ENCODE assay signal across 10 mouse cellular contexts in the genomic region with DNA sequence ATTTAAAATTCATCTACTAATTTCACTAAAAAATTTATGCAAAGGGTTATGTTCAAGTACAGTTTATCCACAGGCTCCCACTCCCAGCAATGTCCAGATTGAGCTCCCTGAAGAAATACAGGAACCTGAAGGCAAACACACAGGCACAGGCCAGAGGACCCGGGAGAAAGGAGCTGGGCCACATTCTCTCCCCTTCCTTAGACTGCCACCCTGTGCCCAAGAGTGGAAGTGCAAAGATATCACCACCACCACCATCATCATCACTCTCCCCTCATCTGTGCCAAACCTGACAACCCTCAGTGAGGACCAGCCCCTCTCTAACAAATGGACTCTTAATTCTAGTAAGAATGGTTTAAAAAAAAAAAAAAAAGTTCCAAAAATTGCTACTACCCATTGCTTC. TPM values are rescaled to one million over a fixed set of nuclear protein-coding genes. Genes with fewer than 3 reads are reported as not detected.
DNase-seq lines count a peak whose midpoint lies in the region; ATAC-seq and TF ChIP-seq lines count a peak whose summit lies in the region.
"Had no signal": no experiment of that assay in that cellular context is flagged by ENCODE, and none has a peak within 500 bp of the region (broad histone marks: within the 10 kb centered on the region; RNA-seq: fewer than 3 reads in every experiment).

No protein-coding gene starts in this region.

- no peak overlapping the region for H3K4me3 ChIP-seq in ES-E14 (ENCODE audit: insufficient read depth in 1 of 2, low read depth in 1 of 2, low read length in 2 of 2, poor library complexity in 1 of 2, severe bottlenecking in 1 of 2)
- H3K4me3 ChIP-seq in gastrocnemius, adult 2 months: no peak overlapping the region
- H3K4me3 ChIP-seq in midbrain, embryonic 13.5 days (replicated peaks): no peak overlapping the region
- H3K4me3 ChIP-seq: embryonic facial prominence, embryonic 13.5 days; limb, embryonic 13.5 days had no signal

- H3K27ac ChIP-seq in ES-E14 (ENCODE audit: insufficient read depth, low read depth, low read length, poor library complexity, severe bottlenecking): no peak overlapping the region
- no peak overlapping the region for H3K27ac ChIP-seq in gastrocnemius, adult 2 months
- H3K27ac ChIP-seq in midbrain, embryonic 13.5 days: no peak overlapping the region
- H3K27ac ChIP-seq: embryonic facial prominence, embryonic 13.5 days; limb, embryonic 13.5 days had no signal

- no peaks in the 10 kb centered on the region; the same call in 1 of the 2 replicates for H3K9me3 ChIP-seq in ES-E14 (ENCODE audit: control insufficient read depth, insufficient read depth, low read depth, low read length)
- no peaks in the 10 kb centered on the region for H3K9me3 ChIP-seq in midbrain, embryonic 13.5 days
- H3K9me3 ChIP-seq: embryonic facial prominence, embryonic 13.5 days; limb, embryonic 13.5 days had no signal

- 0 out of 2 replicates have a peak, but pooled peaks have one; percentile 30 for ATAC-seq in midbrain, embryonic 13.5 days

- peak; percentile 49 for DNase-seq in kidney, adult 18-20 months
- DNase-seq in kidney, adult 11 months: no peak
- no peak for DNase-seq in ES-E14 (ENCODE audit: low read depth, low spot score)
- DNase-seq in cerebellum, adult 11-12 months: peak; percentile 32
- DNase-seq in gastrocnemius, adult 2 months: peak; percentile 57
- DNase-seq in layer of hippocampus, postnatal 14 days (ENCODE audit: low spot score in 2 of 2): peak; percentile 34 to 39
- peak; percentile 80 for DNase-seq in testis, postnatal 10 days (ENCODE audit: low spot score)

- intact Hi-C loops in gastrocnemius, adult 2 months (cut with DNase I): loop anchor here (5.0 to 10.0 kb wide), 3 partner anchors 69 to 191 kb away; no protein-coding TSS in a partner anchor

- no peaks in the 10 kb centered on the region for H3K4me1 ChIP-seq in ES-E14 (ENCODE audit: control insufficient read depth in 2 of 2, insufficient read depth in 2 of 2, low read length in 2 of 2, poor library complexity in 1 of 2)
- no peaks in the 10 kb centered on the region for H3K4me1 ChIP-seq in midbrain, embryonic 13.5 days (replicated peaks)
- H3K4me1 ChIP-seq: embryonic facial prominence, embryonic 13.5 days; limb, embryonic 13.5 days had no signal

- H3K9ac ChIP-seq in ES-E14 (ENCODE audit: insufficient read depth, low read depth, low read length, poor library complexity, severe bottlenecking): no peak overlapping the region
- no peak overlapping the region for H3K9ac ChIP-seq in midbrain, embryonic 13.5 days (replicated peaks)
- H3K9ac ChIP-seq: embryonic facial prominence, embryonic 13.5 days; limb, embryonic 13.5 days had no signal

- H3K36me3 ChIP-seq in ES-E14 (ENCODE audit: control insufficient read depth, insufficient read depth, low read length, poor library complexity, severe bottlenecking): peaks cover 64% of the 10 kb centered on the region
- peaks cover 79% of the 10 kb centered on the region for H3K36me3 ChIP-seq in midbrain, embryonic 13.5 days

- H3K4me2 ChIP-seq in midbrain, embryonic 13.5 days (replicated peaks): no peak overlapping the region
- H3K4me2 ChIP-seq: embryonic facial prominence, embryonic 13.5 days; limb, embryonic 13.5 days had no signal

- TF ChIP-seq CTCF in gastrocnemius, adult 2 months (IDR thresholded peaks at IDR 0.05): peak; percentile 81

- H3K27me3 ChIP-seq in midbrain, embryonic 13.5 days: no peaks in the 10 kb centered on the region
- H3K27me3 ChIP-seq: embryonic facial prominence, embryonic 13.5 days; limb, embryonic 13.5 days had no signal

- 11% methylated on average over 1 of the region's 1 CpGs for WGBS in midbrain, embryonic 13.5 days

- in situ Hi-C loops in ES-E14 (cut with MboI; ENCODE audit: low sequenced_read_pairs in 2 of 2, unreplicated experiment in 2 of 2): no loop called here

TF ChIP-seq in ES-E14, 5 proteins besides CTCF, POLR2A, EP300 and RAD21:
- TF ChIP-seq HCFC1 (IDR thresholded peaks at IDR 0.05; ENCODE audit: borderline replicate concordance, insufficient read depth, low read length) (no peak), CHD2 (IDR thresholded peaks at IDR 0.05; ENCODE audit: low read depth, low read length) (no peak), ZC3H11A (IDR thresholded peaks at IDR 0.05; ENCODE audit: borderline replicate concordance, low read depth, low read length) (0 out of 2 replicates have a peak, but pooled peaks have one; percentile 34)

RNA-seq across cellular contexts. Expression of a gene that starts 19.3 kb away (rescaled TPM):
- 165 and 235 TPM in 2 replicates for total RNA-seq in ES-E14 (2012; rRNA removed)
- total RNA-seq in gastrocnemius, adult 2 months (2021): 10 to 100 TPM; 15.3 to 16.0 TPM
- total RNA-seq in layer of hippocampus, postnatal 14 days (2021): 10 to 100 TPM; 63.1 to 65.3 TPM
- polyA plus RNA-seq in midbrain, embryonic 13.5 days (2015; fragmentation: Nextera tagmentation; extraction: Ambion mirVana): 100 TPM in 2 replicates

Comparison
In these comparisons a context has a peak if more than half of its experiments do, and no peak if none do; other contexts are left out.
1. DNase-seq: peak in kidney, adult 18-20 months (single experiment), cerebellum, adult 11-12 months (single experiment), gastrocnemius, adult 2 months (single experiment), layer of hippocampus, postnatal 14 days (2 of 2) and testis, postnatal 10 days (single experiment); none in kidney, adult 11 months (single experiment) and ES-E14 (single experiment).